Mouse (Mus musculus): Measurements from ENCODE around the gene Itgbl1.

The Itgbl1 gene

GRCm38 (mm10) chr14:123967996-123968395, 308.2 kb downstream of the Itgbl1 start:
- no peak for DNase-seq (ENCODE audit: low spot score in 2 of 2)

GRCm38 (mm10) chr14:123990591-123991195, 330.9 kb downstream of the Itgbl1 start:
- no peak for DNase-seq (ENCODE audit: low spot score in 2 of 2)

Measured in natural killer cell, adult 2 months (primary cell).